Mouse (Mus musculus) fibroblast of lung, adult 2 months (primary cell): ENCODE results near the gene Stat2.
"Not testable (repeated sequence)": the region's sequence is repeated elsewhere in the genome, so short reads cannot be mapped to it uniquely, and the experiment has no call there.

Experiments
- DNase-seq: peaks from one replicate; pipeline ENCODE4 v3.0.0-alpha.2; 2011; ENCODE audit warnings: low read depth

The Stat2 gene

DNA sequence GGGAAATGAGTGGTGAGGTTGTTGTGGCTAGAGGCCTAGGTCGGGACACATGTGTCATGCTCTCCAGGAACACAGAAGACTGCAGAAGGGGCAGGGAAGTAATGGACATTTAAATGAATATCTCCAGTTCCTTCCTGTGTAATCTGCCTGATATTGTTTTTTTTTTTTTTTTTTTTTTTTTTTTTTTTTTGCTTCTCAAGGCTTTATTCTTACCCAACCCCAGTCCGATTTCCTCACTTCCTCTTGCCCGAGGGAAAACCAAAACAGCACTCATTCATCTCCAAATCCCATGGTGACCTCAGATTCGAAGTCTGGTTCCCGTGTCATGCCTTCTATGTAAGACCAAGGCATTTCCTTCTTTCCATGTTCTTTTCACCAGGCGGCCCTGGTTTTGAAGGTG lies 27.9 kb downstream of the Stat2 start:
- no peak for DNase-seq

DNA sequence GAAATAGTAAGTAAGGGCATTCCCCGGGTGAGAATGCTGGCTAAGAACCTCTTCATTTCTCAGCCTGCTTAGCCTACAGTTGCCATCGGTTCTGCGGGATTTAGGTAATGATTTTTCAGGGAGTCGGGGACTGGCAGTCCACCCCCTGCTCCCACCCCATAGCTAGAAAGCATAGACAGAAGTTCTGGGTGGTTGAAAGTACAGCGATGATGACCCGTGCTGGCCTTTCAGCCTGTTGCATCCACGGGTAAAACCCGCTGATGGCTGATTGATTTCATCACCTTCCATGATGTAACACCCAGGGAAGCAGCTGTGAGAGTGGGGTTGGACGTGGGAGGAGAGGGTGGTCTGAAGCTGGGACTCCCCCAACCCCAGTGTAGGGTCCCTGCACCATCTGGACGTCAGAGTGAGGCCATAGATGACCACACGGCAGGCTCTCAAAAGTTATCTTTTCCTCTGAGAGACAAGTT lies 28.4 kb downstream of the Stat2 start, which contains the start of gene Il23a:
Gene Il23a (minus strand): TSS at position 51 of the 470 bp plus-strand sequence.
- no peak for DNase-seq

DNA sequence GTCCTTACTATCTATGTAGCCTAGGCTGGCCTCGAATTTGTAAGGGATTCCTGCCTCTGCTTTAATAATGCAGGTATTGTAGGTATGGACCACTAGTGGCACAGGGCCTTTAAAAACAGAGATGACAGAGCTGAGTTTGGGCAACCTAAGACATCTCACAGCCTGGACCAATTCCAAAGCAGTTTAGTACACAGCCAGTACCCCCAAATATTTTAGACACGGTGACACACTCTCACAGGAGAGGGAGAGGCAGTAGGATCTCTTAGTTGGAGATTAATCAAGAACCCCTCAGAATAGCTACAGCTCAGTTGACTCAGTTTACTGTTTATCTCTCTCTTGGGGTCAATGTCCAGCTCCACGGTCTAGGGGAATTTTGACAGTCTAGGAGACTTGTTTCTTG lies 32.0 kb downstream of the Stat2 start:
- DNase-seq = no peak

DNA sequence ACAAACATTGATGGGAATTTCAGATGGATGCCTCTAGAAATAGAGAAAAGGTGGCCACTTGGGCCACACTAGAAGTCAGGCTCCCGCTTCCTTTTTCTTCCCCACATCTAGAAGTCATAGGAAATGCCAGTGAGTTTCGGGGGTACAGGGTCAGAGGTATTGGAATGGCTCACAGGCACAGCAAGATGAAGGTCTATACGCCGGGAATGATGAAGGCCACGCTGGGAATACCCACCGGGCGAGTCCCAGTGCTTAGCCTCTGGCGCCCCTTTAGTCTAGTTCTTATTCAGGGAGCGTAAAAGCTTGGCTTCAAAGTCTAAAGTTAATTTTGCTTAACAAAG lies 32.4 kb downstream of the Stat2 start:
- no peak for DNase-seq

DNA sequence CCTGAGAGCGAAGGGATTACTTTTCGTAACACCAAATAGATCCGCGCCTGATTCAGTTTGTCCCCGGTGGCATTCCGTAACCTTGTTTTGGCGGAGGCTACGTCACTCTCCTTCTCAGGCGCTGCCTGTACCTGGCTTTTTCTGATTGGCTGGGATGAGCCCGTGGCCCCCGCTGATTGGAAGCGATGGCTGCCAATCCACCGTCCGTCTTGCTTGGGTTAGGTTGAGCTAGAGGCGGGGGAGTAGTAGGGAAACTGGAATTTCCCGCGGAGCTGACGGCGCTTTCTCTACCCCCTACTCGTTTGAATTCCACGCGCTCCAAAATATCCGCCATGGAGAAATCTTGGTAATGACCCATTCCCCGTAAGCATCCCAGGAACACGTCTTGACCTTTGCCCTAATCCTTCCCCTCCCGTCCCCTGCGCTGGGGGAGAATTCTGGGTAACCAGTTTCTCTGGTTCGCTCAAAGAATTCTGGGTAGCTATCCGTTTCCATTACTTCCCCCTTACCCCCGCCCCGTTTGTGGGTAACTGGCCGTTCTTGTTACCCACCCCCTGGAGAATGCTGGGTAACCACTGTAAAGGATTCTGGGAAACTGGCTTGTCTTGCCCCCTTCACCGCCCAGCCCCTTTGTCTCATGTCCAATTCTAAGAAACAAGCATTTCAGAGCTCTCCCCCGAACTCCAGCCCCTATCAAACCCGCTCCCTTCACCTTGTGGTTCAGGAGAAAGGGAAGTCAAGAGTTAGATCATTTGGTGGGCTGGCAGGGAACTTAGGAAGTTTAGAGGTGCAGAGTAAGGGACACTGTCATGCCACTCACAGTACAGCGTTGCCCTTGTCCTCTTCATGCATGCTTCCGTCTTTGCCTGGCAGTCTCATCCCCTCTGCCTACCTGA lies 33.0 kb downstream of the Stat2 start, which contains the start of gene Pan2:
Gene Pan2 (plus strand): TSS at position 210 of the 896 bp plus-strand sequence.
- peak; percentile 100 for DNase-seq

DNA sequence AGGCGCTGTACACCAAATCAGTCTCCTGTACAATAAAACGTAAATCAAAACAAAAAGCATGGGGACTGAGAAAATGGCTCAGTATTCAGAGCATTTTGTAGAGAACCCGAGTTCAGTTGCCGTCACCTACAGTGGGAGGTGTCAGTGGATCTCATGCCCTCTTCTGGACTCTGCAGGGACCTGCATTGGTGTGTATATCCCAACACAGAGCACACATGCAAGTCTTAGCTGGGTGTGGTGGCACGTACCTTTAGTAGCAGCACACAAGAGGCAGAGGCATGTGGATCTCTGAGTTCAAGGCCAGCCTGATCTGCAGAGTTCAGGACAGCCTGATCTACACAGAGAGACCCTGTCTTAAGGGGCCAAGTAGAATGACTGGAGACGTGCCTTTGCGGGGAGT lies 39.3 kb downstream of the Stat2 start:
- no peak for DNase-seq

DNA sequence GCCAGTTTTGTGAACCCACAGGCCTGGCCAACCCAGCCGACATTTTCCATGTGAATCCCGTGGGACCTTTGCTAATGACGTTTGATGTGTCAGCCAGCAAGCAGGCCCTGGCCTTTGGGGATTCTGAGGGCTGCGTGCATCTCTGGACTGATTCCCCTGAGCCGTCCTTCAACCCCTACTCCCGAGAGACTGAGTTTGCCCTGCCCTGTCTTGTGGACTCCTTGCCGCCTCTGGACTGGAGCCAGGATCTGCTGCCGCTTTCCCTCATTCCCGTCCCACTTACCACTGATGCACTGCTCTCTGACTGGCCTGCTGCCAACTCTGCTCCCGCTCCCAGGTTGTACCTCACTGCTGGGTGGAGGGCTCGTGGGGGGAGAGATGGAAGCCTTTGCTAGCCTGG lies 39.8 kb downstream of the Stat2 start:
- no peak for DNase-seq

DNA sequence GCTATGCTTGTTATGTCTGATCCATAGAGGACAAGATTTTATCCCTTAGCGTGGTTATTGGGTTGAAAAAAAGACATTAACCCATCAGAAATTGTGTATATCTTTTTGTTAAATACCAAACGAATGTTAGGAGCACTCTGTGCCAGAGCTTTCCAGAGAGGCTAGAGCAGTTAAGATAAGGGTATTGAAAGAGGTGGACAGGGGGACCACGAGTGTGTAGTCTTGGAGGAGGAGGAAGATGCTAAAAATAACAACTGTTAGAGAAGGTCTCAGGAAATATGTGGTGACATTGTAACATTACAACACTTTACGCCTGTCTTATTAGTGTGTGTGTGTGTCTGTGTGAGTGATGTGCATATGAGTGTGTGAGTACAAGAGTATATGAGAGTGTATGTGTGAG lies 40.5 kb downstream of the Stat2 start:
- no peak for DNase-seq

DNA sequence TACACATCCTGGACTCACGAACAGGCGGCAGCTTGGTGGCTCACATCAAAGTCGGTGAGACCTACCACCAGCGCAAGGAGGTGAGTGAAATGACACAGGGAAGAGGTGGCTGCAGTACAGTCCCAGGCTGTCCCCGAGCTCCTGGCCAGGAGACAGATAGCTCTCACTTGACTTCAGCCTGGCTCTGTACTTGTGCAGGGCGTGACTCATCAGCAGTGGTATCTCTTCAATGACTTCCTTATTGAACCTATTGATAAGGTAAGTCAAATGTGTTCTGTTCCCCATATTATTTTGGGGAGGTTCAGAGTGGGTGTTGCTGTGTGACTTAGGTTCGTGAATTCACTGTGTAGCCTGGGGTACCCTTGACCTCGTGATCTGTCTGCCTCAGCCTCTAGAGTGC lies 45.2 kb downstream of the Stat2 start:
- no peak for DNase-seq

DNA sequence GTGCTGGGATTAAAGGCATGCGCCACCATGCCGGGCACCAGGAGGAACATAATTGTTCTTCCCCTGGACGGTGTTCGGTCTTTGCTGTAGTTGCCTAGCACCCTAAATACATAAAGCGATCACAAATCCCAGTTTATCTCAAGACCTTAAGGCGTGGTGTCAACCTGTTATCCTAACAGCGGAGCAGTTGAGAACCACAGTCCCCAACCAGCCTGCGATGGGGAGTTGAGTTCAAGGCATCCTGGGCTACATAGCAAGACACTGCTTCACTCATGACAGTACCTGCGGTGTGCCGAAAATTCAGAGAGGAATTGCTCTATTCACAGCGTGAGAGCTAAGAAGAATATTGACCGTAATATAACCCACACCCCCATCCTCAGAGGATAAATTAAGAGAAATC lies 51.3 kb downstream of the Stat2 start:
- DNase-seq = no peak

DNA sequence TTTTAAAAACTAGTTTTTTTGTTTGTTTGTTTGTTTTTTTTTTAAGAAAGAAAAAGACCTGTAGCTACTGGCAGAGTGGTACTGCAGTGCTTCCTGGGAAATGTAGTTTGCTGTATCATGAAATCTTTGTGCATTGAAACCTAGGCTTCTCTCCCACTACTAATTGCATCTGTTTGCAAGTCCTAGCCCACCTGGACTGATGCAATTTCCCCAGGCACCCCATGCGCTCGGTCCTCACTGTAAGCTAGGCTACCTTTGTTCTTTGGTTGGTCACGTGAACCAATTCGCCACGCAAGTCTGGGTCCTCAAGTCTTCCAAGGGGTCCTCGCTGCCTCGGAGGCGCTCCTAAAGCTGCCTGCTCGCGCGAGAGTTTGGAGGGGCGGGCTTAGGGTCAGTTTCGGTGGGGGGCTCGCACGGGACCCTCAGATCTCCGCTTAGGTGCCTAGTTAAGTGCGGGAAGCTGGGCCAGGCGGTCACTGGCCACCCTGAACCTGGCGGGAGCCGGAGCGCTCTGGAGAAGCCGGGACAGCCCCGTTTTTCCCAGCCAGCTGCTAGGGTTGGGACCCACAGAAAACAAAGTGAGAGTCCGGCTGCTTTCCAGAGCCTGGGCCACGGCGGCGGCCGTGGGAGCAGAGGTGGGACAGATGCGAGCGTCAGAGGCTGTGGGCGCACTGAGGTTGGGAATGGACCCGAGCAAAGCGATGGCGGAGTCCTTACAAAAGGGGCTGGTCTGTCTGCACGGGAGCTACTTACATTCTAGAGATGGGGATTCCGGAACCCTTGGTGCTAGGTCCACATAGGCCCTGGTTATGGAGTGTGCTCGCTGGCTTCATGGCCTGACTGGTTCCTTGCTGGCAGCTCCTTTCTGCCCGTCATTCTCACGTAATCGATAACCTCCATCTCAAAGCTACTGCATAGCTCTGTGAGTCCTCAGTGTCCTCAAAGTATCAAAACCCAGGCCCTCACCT lies 52.1 kb downstream of the Stat2 start, which contains the start of gene Cnpy2:
Gene Cnpy2 (plus strand): TSS at position 319 of the 968 bp plus-strand sequence.
- DNase-seq = peak; percentile 82

DNA sequence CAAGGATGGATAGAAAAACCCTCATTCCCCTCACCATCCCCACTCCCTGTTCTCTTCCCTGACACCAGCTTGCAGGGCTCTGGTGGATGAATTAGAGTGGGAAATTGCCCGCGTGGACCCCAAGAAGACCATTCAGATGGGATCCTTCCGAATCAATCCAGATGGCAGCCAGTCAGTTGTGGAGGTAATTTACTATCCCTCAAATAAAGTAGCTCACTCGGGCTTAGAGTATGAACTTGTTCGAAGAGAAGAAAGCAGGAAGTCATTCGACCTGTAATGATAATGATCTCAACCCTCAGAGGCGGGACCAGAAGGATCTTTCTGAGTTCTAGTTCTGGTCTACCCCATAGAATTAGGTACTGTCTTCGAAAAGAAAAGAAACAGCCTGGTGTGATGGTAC lies 53.2 kb downstream of the Stat2 start:
- no peak for DNase-seq

DNA sequence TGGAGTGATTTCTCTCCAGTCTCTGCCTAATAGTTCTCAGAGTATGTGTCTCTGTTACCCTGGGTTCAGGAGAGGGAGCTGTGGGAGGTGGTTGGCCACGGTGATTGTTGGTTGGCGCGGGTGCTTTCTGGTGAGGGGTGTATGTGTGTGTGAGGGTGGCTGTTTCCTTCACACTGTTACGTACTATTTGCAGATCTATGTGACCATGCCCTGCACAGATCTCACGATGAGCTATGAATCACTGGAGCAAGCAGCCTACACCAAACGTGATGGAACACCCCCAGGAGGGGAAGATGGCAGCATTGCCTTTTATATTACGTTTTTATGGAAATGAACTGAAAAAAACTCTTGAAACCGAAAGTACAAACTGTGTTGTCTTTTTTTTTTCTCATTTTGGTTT lies 56.5 kb downstream of the Stat2 start:
- no peak for DNase-seq

DNA sequence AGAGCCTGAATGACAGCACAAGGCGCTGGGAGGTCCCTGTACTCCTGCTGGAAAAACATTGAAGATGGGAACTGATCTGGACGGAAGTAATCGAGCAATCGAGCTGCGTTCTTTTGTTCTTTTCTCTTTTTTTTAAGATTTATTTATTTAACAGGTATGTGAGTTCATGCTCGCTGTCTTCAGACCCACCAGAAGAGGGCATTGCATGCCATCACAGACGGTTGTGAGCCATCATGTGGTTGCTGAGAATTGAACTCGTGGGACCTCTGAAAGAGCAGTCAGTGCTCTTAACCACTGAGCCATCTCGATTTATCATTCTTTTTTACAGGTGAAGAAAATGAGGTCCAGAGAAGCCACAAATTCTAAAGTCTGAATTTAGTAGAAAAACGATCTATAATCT lies 57.3 kb downstream of the Stat2 start:
- no peak for DNase-seq

DNA sequence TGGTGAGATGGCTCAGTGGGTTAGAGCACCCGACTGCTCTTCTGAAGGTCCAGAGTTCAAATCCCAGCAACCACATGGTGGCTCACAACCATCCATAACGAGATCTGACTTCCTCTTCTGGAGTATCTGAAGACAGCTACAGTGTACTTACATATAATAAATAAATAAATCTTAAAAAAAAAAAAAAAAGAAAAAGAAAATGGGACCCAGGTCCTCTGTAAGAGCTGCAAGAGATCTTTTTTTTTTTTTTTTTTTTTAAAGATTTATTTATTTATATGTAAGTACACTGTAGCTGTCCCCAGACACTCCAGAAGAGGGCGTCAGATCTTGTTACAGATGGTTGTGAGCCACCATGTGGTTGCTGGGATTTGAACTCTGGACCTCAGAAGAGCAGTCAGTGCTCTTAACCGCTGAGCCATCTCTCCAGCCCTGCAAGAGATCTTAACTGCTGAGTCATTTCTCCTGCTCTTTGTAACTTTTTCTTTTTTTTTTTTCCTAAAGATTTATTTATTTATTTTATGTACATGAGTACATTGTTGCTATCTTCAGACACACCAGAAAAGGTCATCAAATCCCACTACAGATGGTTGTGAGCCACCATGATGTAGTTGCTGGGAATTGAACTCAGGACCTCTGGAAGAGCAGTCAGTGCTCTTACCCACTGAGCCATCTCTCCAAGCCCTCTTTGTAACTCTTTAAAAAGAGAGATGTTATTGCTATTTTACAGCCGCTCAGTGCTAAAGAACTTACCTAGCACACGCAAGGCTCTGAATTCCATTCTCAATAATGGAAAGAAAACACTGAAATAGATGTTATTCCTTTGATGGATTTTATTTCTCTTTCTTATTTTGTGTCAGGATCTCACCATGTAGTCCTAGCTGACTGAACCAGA lies 62.2 kb downstream of the Stat2 start:
- not testable (repeated sequence) for DNase-seq

DNA sequence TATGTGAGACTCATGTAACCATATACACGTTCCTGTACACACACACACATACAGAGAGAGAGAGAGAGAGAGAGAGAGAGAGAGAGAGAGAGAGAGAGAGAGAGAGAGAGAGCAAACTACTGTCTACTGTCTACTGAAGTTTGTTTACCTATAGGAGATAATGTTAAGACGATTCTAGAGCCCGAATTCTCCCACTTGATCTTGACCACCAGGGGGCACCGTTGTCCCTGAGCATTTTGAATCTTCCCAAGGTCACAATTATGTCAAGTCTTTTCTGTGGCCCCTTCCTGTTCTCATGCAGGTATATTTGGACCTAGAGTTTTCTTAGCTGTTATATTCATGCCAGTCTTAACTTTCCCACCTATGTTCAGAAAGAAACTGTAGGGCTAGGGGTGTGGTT lies 65.2 kb downstream of the Stat2 start:
- DNase-seq = peak; percentile 58

DNA sequence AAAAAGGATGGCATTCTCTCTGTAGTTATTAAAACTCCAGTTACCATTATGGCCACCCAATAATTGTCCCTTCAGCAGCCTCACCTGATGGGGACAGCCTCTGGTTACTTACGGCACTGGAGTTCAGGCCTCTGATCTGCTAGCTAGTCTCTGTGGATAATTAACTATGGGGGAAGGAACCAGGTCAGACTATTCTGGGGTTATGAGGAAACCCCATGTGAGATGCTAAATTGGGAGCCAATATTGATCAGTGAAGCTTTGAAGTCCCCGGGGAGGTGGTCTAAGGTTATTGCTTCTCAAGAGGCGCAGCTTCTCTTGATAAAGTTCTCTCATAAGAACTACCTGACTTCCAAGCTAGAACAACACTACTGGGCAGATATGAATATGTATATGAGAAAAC lies 65.8 kb downstream of the Stat2 start:
- no peak for DNase-seq

DNA sequence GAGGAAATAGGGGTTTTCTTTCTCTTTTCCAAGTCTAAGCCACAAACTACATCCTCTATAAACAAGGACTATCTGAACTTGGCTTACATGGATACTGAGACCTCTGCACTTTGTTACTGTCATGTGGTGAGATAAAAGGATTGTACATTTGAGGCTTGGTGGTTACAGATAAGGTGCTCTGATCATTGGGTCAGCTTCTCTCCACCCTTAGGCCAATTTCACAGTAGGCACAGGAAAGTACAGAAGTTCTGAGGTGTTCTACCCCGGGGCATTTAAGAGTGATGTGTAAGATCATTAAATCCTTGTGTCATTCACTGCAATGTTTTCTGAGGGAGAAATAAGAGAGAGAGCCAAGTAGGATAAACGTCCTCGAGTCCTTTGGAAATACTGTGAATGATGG lies 66.2 kb downstream of the Stat2 start:
- no peak for DNase-seq

DNA sequence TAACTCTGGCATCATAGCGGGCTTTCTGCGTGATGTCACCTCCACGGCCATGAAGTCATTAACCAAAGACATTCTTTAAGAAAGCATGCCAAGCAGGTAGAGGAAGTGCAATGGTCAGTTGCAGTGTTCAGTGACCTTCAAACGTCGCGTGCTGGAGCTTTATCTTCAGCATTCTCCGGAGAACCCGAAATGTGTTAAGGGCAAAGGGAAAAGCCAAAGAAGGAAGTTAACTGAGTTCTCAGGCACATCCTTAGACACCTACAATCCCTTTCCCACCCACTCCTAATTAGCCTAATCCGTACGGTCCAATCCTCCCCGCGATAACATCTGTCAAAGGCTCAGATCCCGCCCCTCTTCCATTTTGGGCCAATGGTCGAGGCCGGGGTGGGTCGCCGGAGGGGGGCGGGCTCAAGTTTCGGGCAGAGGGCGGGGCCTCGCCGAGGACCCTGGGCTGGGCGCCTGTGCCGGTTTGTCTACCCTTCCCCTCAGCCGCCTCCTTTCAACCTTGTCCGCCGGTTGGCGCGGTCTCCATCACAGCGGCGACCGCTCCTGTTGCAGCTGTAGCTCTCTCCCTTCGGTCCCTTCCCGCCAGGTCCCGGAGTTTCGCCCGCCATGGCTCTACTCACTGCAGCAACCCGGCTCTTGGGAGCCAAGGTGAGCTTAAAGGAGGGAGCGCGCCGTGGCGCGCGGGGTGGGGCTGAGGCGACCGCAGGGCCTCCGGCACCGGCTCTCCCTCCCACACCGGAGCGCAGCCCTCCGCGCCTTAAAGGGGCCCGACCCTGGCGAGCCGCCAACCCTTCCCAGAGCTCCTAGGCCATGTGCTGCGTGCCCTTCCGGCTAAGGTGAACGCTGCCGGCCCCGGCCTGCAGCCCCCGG lies 67.2 kb downstream of the Stat2 start, which contains the start of gene Cs:
Gene Cs (plus strand): TSS at position 429 of the 876 bp plus-strand sequence.
- peak; percentile 90 for DNase-seq

DNA sequence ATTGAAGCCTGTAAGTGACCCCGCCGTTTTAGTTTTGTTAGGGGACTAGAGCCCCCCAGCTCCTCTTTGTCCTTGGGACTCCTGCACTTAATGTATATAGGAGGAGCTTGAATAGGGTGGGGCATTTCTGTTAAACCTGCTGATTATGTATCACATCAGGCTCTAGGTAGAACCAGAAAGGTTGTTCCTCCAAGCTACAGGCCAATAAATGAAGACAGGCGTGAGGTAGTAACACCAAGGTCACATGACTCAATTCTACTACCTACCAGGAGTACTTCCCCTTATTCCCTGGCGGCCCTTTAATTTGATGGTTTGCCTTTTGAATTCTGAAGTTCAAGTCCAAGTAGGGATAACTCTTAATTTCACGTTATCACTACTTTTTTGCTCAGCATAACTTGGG lies 68.1 kb downstream of the Stat2 start:
- no peak for DNase-seq
